Mouse (Mus musculus): ENCODE results near the gene Ehd2. TPM values are rescaled to one million over a fixed set of nuclear protein-coding genes. Genes with fewer than 3 reads are reported as not detected.

Gene Ehd2
- 0.52 and 1.2 TPM in 2 replicates for polyA plus RNA-seq (2012; ENCODE audit: insufficient read depth, insufficient read length, missing spikeins)

DNA sequence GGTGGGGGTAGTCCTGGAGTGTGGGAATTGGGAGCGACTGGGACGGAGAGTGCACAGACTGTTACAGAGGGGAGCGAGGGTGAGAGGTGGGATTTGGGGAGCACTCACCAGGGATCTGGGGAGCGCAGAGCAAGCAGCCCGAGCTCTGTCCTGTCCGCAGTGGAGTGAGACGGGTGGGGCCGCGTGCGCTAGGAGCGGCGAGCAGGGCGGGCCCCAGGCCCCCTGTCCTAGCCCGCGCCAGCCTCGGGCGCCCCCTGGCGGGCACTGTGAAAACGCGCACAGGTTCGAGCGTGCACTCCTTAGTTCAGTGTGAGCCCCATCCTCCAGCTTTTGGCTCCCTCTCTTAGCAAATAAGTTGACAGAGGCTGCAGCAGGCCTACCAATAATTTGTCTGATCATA, at the start of gene Ehd2:
Gene Ehd2, minus strand, starts transcription at position 256 of the 400 bp plus-strand sequence.
- H3K4me1 ChIP-seq (ENCODE audit: control insufficient read depth, insufficient read depth, low read length): peaks cover 3% of the 10 kb centered on the region; the same call in 1 of the 2 replicates
- H3K4me3 ChIP-seq (ENCODE audit: insufficient read depth, low read length): peak within 1 kb of the TSS; percentile 24; the same call in 1 of the 2 replicates
- no peak within 1 kb of the TSS for H3K27ac ChIP-seq (ENCODE audit: insufficient read depth, low read depth, low read length)

DNA sequence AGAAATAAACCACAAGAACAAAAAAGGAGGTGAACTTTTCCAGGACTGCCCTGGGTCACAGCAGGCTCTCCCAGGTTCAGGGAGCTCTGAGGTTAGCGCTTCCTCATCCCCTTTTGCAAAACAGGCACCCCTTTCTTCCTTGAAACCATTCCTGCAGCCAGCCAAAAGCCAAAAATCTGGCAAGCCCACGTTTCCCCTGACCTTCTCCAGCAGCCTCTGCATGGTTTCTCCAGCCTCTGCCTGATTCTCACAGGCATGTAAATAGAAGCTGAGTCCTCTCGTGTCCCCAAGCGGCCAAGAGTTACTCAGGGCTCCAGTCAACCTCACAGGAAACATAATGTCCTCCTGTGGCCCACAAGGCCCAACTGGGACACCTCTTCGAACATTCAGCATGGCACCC, 48.0 kb upstream of the Ehd2 start:
- Histone ChIP-seq H3K4me3 (ENCODE audit: insufficient read depth, low read length) (no peak overlapping the region), H3K4me1 (ENCODE audit: control insufficient read depth, insufficient read depth, low read length) (peaks cover 64% of the 10 kb centered on the region), H3K27ac (ENCODE audit: insufficient read depth, low read depth, low read length) (no peak overlapping the region)
- TF ChIP-seq POLR2A (IDR thresholded peaks at IDR 0.05; ENCODE audit: borderline replicate concordance, low read depth, low read length) (no peak), CTCF (IDR thresholded peaks at IDR 0.05; ENCODE audit: low read depth, low read length) (no peak)

More for the DNA sequence above, at the start of gene Ehd2:
- peak; percentile 78 for TF ChIP-seq CTCF (IDR thresholded peaks at IDR 0.05; ENCODE audit: low read depth, low read length)
- TF ChIP-seq POLR2A (IDR thresholded peaks at IDR 0.05; ENCODE audit: borderline replicate concordance, low read depth, low read length): no peak

DNA sequence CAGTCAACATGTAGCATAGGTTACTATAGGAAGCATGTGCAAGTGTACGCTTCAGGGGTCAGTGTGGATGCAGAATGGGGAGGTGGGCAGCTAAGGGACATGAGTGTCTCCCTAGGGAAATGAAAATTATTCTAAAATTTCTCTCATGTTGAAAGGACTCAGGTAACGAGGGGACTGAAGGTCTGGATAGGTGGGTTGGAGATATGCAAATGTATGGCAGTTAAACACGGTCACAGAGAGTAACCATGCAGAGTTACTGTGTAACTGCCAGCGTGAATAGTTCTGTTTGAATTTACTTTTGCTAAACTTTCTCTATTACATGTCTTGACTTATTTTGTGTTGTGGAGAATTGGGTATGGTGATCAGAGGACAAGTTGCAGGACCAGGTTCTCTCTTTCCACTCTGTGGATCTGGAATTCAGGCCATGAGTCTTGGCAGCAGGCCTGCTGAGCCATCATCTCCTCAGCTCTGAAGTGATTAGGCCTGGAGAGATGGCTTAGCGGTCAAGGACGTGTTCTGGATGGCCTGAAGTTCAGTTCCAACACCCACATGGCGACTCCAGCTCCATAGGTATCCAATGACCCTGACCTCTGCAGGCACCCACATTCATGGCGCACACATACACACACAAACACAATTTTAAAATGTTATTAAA, 47.3 kb upstream of the Ehd2 start:
- TF ChIP-seq CTCF (IDR thresholded peaks at IDR 0.05; ENCODE audit: low read depth, low read length): no peak
- TF ChIP-seq POLR2A (IDR thresholded peaks at IDR 0.05; ENCODE audit: borderline replicate concordance, low read depth, low read length): no peak
- Histone ChIP-seq H3K4me3 (ENCODE audit: insufficient read depth, low read length) (no peak overlapping the region), H3K27ac (ENCODE audit: insufficient read depth, low read depth, low read length) (no peak overlapping the region), H3K4me1 (ENCODE audit: control insufficient read depth, insufficient read depth, low read length) (peaks cover 64% of the 10 kb centered on the region)

DNA sequence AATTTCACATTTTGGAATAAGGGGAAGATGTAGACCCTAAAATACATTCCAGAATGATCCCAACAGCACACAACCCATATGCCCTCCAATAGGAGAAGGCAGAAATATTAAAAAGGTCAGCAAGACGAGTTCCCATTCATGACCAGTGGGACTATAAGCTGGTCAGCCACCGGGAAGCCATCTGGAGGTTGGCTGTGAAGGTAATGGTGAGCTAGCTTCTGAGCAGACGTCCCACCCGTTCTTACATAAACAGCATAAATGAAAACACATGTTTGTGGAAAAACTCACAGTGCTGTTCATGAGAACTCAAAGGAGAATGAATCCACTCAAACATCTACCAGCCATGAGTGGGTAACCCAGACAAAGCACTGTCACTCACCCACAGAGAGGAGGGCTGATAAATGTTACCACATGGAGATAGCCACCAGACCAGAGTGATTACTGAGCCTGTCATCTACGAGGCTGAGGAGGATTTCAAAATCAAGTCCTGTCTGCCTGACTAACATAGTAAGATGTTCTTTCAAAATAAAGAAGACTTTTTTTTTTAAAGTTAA, 46.4 kb upstream of the Ehd2 start:
- no peak overlapping the region for H3K27ac ChIP-seq (ENCODE audit: insufficient read depth, low read depth, low read length)

DNA sequence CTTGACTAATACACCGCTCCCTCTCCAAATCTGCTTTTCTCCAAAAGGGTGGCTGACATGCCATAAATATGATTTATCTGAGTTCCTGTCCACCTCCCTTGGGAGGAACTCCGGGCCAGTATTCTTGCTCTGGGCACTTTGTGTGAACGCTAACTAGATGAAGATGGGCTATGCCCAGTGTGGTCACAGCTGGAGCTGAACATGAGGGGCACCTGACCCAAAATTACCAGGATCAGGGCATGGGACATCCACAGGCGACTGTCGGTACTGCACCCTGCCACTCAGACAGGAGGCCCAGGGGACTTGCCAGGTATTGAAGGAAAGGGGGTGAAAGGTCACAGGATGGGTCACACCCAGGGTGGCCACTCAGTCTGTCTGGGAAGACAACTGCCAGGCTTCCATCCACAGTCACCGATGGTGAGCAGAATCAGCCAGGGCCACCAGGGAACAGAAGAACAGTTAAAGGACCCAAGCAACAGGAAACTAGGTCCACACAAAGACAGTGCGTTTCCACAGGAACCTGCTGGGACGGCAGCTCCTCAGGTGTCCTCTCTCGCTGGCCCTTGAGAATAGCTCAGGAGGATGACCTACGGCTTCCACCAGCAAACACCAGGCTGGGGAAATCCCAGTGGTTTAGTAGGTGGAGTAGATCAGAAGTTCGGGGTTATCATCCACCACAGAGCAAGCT, 45.4 kb upstream of the Ehd2 start:
- Histone ChIP-seq H3K27ac (ENCODE audit: insufficient read depth, low read depth, low read length) (no peak overlapping the region), H3K4me1 (ENCODE audit: control insufficient read depth, insufficient read depth, low read length) (peaks cover 56% of the 10 kb centered on the region), H3K4me3 (ENCODE audit: insufficient read depth, low read length) (no peak overlapping the region)
- peak; percentile 26; the same call in 1 of the 2 replicates for TF ChIP-seq CTCF (IDR thresholded peaks at IDR 0.05; ENCODE audit: low read depth, low read length)
- TF ChIP-seq POLR2A (IDR thresholded peaks at IDR 0.05; ENCODE audit: borderline replicate concordance, low read depth, low read length): no peak

More for the DNA sequence above, 46.4 kb upstream of the Ehd2 start:
- Histone ChIP-seq H3K4me1 (ENCODE audit: control insufficient read depth, insufficient read depth, low read length) (peaks cover 57% of the 10 kb centered on the region), H3K4me3 (ENCODE audit: insufficient read depth, low read length) (no peak overlapping the region)
- TF ChIP-seq POLR2A (IDR thresholded peaks at IDR 0.05; ENCODE audit: borderline replicate concordance, low read depth, low read length): no peak
- TF ChIP-seq CTCF (IDR thresholded peaks at IDR 0.05; ENCODE audit: low read depth, low read length): no peak

- TF ChIP-seq CTCF (IDR thresholded peaks at IDR 0.05; ENCODE audit: low read depth, low read length) (no peak), POLR2A (IDR thresholded peaks at IDR 0.05; ENCODE audit: borderline replicate concordance, low read depth, low read length) (no peak)
- Histone ChIP-seq H3K27ac (ENCODE audit: insufficient read depth, low read depth, low read length) (no peak overlapping the region), H3K4me3 (ENCODE audit: insufficient read depth, low read length) (no peak overlapping the region), H3K4me1 (ENCODE audit: control insufficient read depth, insufficient read depth, low read length) (peaks cover 46% of the 10 kb centered on the region)
Observed at GRCm38 (mm10) chr7:16011418-16012085, 44.2 kb upstream of the Ehd2 start.

DNA sequence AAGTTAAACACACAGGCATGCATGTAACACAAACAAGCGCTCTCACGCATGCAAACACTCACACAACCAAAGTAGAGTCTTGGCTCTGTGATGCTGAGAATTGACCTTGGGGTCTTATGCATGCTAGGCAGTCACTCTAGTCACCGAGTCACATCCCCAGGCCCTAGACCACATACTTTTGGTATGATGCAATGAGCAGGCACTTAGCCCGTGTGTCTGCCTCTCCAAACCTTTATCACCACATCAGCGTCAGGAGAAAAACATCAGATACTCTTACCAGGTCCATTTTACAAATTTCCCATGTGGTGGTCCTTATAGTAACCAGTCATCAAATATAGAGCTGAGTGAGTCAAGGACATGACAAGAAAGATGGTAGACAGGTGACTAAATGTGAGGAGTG, 43.3 kb upstream of the Ehd2 start:
- Histone ChIP-seq H3K4me1 (ENCODE audit: control insufficient read depth, insufficient read depth, low read length) (peaks cover 46% of the 10 kb centered on the region), H3K4me3 (ENCODE audit: insufficient read depth, low read length) (no peak overlapping the region), H3K27ac (ENCODE audit: insufficient read depth, low read depth, low read length) (no peak overlapping the region)
- TF ChIP-seq POLR2A (IDR thresholded peaks at IDR 0.05; ENCODE audit: borderline replicate concordance, low read depth, low read length): no peak
- no peak for TF ChIP-seq CTCF (IDR thresholded peaks at IDR 0.05; ENCODE audit: low read depth, low read length)

DNA sequence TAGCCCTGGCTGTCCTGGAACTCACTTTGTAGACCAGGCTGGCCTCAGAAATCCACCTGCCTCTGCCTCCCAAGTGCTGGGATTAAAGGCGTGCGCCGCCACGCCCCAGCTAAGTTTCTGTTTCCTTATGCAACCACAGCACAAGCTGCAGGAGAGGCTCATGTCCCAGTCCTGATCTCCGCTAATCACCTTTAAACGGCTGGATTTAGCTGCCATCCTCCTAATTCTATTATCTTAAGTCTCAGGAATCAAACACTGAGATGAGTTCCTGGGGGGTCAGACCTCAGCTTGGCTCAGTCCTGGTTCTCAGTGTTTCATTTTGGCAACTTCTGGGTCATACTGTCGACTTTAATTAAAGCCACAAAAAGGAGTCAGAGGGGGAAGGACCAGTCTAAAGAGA, 42.3 kb upstream of the Ehd2 start:
- H3K27ac ChIP-seq (ENCODE audit: insufficient read depth, low read depth, low read length): no peak overlapping the region
- H3K4me3 ChIP-seq (ENCODE audit: insufficient read depth, low read length): no peak overlapping the region
- TF ChIP-seq CTCF (IDR thresholded peaks at IDR 0.05; ENCODE audit: low read depth, low read length) (no peak), POLR2A (IDR thresholded peaks at IDR 0.05; ENCODE audit: borderline replicate concordance, low read depth, low read length) (no peak)
- peaks cover 44% of the 10 kb centered on the region for H3K4me1 ChIP-seq (ENCODE audit: control insufficient read depth, insufficient read depth, low read length)

- no peak overlapping the region for H3K27ac ChIP-seq (ENCODE audit: insufficient read depth, low read depth, low read length)
Observed at GRCm38 (mm10) chr7:16005020-16005419, 37.7 kb upstream of the Ehd2 start.

More at GRCm38 (mm10) chr7:16005020-16005419, 37.7 kb upstream of the Ehd2 start:
- Histone ChIP-seq H3K4me1 (ENCODE audit: control insufficient read depth, insufficient read depth, low read length) (peaks cover 59% of the 10 kb centered on the region), H3K4me3 (ENCODE audit: insufficient read depth, low read length) (no peak overlapping the region)
- no peak for TF ChIP-seq CTCF (IDR thresholded peaks at IDR 0.05; ENCODE audit: low read depth, low read length)
- TF ChIP-seq POLR2A (IDR thresholded peaks at IDR 0.05; ENCODE audit: borderline replicate concordance, low read depth, low read length): no peak

All from bone marrow macrophage, adult 2 months (primary cell).